In the genomic region with DNA sequence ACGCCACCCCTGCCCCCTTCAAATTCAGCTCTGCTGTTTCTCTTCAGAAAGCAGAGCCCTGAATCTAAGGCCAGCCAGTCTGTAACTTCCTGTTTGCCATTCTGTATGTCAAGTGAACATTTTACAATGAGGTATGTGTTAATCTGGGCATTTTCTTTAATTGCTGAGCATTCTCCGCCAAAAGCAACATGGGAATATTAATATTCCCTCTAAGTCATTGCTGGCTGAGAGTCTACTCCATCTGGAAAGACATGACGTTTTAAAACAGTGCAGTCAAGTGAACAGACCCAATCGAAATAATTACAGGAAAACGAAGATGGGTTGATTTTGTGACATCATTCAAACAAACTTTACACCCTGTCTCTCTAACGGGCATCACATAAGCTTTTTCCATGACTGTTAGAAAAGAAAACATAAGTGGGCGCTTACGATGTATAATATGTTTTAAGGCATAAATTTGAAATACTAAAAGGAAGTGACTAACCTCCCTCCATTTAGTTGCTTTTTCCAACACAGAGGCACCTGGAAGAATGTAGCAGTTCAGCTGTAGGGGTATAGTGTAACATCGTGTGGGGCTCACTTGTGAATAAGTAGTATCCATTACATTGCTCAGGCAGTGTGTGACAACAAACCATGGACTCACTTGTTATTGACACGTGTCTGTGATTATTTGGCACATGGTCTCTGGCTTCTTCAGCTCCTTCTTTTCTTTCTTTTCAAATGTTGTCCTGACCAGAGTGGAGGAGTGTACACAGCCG, we compare ENCODE assay signal across 20 mouse cellular contexts. TPM values are rescaled to one million over a fixed set of nuclear protein-coding genes. Genes with fewer than 3 reads are reported as not detected.
"Had no signal": no experiment of that assay in that cellular context is flagged by ENCODE, and none has a peak within 500 bp of the region (broad histone marks: within the 10 kb centered on the region; RNA-seq: fewer than 3 reads in every experiment).

No protein-coding gene starts in this region.

- DNase-seq: kidney, adult 2 months; kidney, postnatal 14 days; lung, adult 18-20 months; lung, postnatal 36 days; right cerebral cortex, adult 18-20 months; thymus, adult 2 months; thymus, postnatal 25 days had no signal

- H3K4me1 ChIP-seq: midbrain, embryonic 13.5 days had no signal

- ATAC-seq: midbrain, embryonic 13.5 days had no signal

- H3K27ac ChIP-seq: kidney, embryonic 15.5 days; liver, embryonic 14.5 days; midbrain, embryonic 13.5 days had no signal

- H3K9me3 ChIP-seq: kidney, embryonic 15.5 days; midbrain, embryonic 13.5 days had no signal

- H3K4me2 ChIP-seq: kidney, embryonic 15.5 days; midbrain, embryonic 13.5 days had no signal

- H3K4me3 ChIP-seq: kidney, embryonic 15.5 days; midbrain, embryonic 13.5 days had no signal

- H3K9ac ChIP-seq: kidney, embryonic 15.5 days; liver, embryonic 14.5 days; midbrain, embryonic 13.5 days had no signal

- H3K27me3 ChIP-seq: kidney, embryonic 15.5 days; midbrain, embryonic 13.5 days had no signal

RNA-seq across cellular contexts. Expression of a gene that starts 26.8 kb away (rescaled TPM):
- total RNA-seq: layer of hippocampus, postnatal 10 days; left cerebral cortex, postnatal 36 days; liver, adult 2 months; megakaryocyte progenitor cell, adult 5-6 weeks; midbrain, postnatal 0 days had no signal
- polyA plus RNA-seq: kidney, adult 2 months; kidney, embryonic 15.5 days; large intestine, adult 2 months; liver, adult 2 months; liver, embryonic 14.5 days; lung, embryonic 16.5 days; midbrain, embryonic 13.5 days; midbrain, postnatal 0 days; neural tube, embryonic 14.5 days; stomach, embryonic 14.5 days; thymus, adult 2 months; urinary bladder, adult 2 months had no signal
